Mouse (Mus musculus) lung, embryonic 14.5 days (tissue): ENCODE results near the gene Sh2d1a. TPM values are rescaled to one million over a fixed set of nuclear protein-coding genes. Genes with fewer than 3 reads are reported as not detected.
A peak's percentile ranks its signal among the peaks of the same experiment; 100 is the strongest.

ENCODE experiments used
- ATAC-seq: fragments of 200-750 bp; cut with Nextera tagmentation; 2 replicates; pipeline ENCODE4 v1.8.0; 2017; ENCODE audit warnings: mild to moderate bottlenecking, moderate TSS enrichment, moderate library complexity; ENCODE audit not compliant: insufficient read depth
- DNase-seq: peaks from one replicate; pipeline ENCODE4 v3.0.0-alpha.2; 2015
- H3K27ac ChIP-seq: fragments of 300-500 bp; sonication (generic); 2 replicates; pipeline ENCODE4 v1.5.1; 2014; ENCODE audit warnings: low read depth, mild to moderate bottlenecking, moderate library complexity
- H3K27me3 ChIP-seq: fragments of 300-500 bp; sonication (generic); 2 replicates; pipeline ENCODE4 v1.6.1; 2014; ENCODE audit warnings: low read length, control low read depth; ENCODE audit not compliant: insufficient read depth
- H3K36me3 ChIP-seq: fragments of 300-500 bp; sonication (generic); 2 replicates; pipeline ENCODE4 v1.6.1; 2014; ENCODE audit warnings: control low read depth; ENCODE audit not compliant: insufficient read depth
- H3K4me1 ChIP-seq: fragments of 300-500 bp; sonication (generic); 2 replicates; pipeline ENCODE4 v1.6.1; 2014; ENCODE audit warnings: antibody characterized with exemption, control low read depth; ENCODE audit not compliant: insufficient read depth
- H3K4me2 ChIP-seq: fragments of 300-500 bp; sonication (generic); 2 replicates; pipeline ENCODE4 v1.6.1; 2014; ENCODE audit warnings: mild to moderate bottlenecking
- H3K4me3 ChIP-seq: fragments of 300-500 bp; sonication (generic); 2 replicates; pipeline ENCODE4 v1.5.1; 2014; ENCODE audit warnings: low read depth, low read length
- H3K9ac ChIP-seq: fragments of 300-500 bp; sonication (generic); 2 replicates; pipeline ENCODE4 v1.6.1; 2014
- H3K9me3 ChIP-seq: fragments of 300-500 bp; sonication (generic); 2 replicates; pipeline ENCODE4 v1.6.1; 2016; ENCODE audit warnings: low read depth, low read length, control low read depth
- CTCF ChIP-seq: IDR thresholded peaks from 2 replicates; pipeline ENCODE4 v1.5.1; 2016; ENCODE audit warnings: antibody characterized with exemption, low read depth
- WGBS: fragments of 180-500 bp; shearing (Covaris S2); extraction: QIAGEN DNeasy Blood & Tissue Kit; methylation state at CpG from one replicate; pipeline ENCODE4 v1.1.7; 2014; 5-methylcytosine and 5-hydroxymethylcytosine counted together
- polyA plus RNA-seq: library from polyadenylated mRNA; unstranded; fragments of >200 nt; fragmentation: Nextera tagmentation; extraction: Ambion mirVana; gene quantifications from 2 replicates; pipeline ENCODE4 v1.2.1, GENCODE M21; 2014

The Sh2d1a gene
- polyA plus RNA-seq, 1 experiment from 2014 or later = not detected

- Histone ChIP-seq H3K27me3 (no peaks in the 10 kb centered on the region), H3K4me1 (no peaks in the 10 kb centered on the region), H3K9me3 (no peaks in the 10 kb centered on the region), H3K9ac (no peak overlapping the region), H3K4me2 (no peak overlapping the region), H3K36me3 (no peaks in the 10 kb centered on the region), H3K27ac (no peak overlapping the region), H3K4me3 (no peak overlapping the region)
- ATAC-seq (no peak), DNase-seq (peak; percentile 82)
- TF ChIP-seq CTCF = peak; percentile 72
- 18% methylated on average over 7 of the region's 7 CpGs for WGBS
Measured at GRCm38 (mm10) chrX:42557284-42557683, 55.0 kb downstream of the Sh2d1a start.

GRCm38 (mm10) chrX:42558683-42559082, 56.4 kb downstream of the Sh2d1a start:
- ATAC-seq = no peak
- Histone ChIP-seq H3K36me3 (no peaks in the 10 kb centered on the region), H3K4me2 (no peak overlapping the region), H3K4me3 (no peak overlapping the region), H3K27me3 (no peaks in the 10 kb centered on the region), H3K9me3 (no peaks in the 10 kb centered on the region), H3K9ac (no peak overlapping the region), H3K4me1 (no peaks in the 10 kb centered on the region), H3K27ac (no peak overlapping the region)
- 58% methylated on average over 4 of the region's 4 CpGs for WGBS
- TF ChIP-seq CTCF = no peak
- no peak for DNase-seq

Other genes starting within 250 kb of the Sh2d1a start
- not detected in 2 replicates for gene Tex13c2, start 12.8 kb upstream of the Sh2d1a start, polyA plus RNA-seq